ENCODE assay signal across 8 mouse cellular contexts in the genomic region with DNA sequence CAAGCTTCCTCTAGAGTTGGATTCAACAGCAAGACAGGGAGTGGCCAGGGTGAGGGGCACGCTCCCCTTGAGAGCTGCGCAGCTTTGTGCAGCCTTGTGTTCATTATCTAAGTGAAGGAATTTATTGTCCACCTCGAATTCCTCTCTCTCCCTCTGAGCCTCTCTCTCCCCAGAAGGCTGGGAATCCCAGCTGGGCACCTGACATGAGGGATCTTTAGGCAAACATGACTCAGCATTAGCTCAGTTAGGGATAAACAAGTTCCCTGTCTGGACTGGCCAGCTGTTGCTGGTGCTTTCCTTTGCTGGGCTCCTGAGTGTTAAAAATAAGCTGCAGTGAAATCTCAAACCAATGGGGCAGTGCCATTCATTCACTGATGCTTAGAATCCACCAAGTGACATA.
DNase-seq lines count a peak whose midpoint lies in the region; ATAC-seq and TF ChIP-seq lines count a peak whose summit lies in the region.

No protein-coding gene starts in this region.

- no peak for TF ChIP-seq POLR2A in thymus, adult 2 months (IDR thresholded peaks at IDR 0.05; ENCODE audit: control insufficient read depth, extremely low read depth, insufficient read depth, low read length, poor library complexity)

- H3K27me3 ChIP-seq in limb, embryonic 13.5 days = no peaks in the 10 kb centered on the region
- H3K27me3 ChIP-seq in thymus, adult 2 months (ENCODE audit: control insufficient read depth, insufficient read depth, low read length) = no peaks in the 10 kb centered on the region

- H3K4me3 ChIP-seq in limb, embryonic 13.5 days = no peak overlapping the region
- H3K4me3 ChIP-seq in thymus, adult 2 months (ENCODE audit: control insufficient read depth, insufficient read depth, low read length) = no peak overlapping the region

- no peaks in the 10 kb centered on the region for H3K9me3 ChIP-seq in limb, embryonic 13.5 days

- H3K27ac ChIP-seq in limb, embryonic 13.5 days = 0 out of 2 replicates have a peak overlapping the region, but pooled peaks have one; percentile 22
- H3K27ac ChIP-seq in thymus, adult 2 months (ENCODE audit: control insufficient read depth, insufficient read depth, low read length) = no peak overlapping the region

- H3K4me1 ChIP-seq in limb, embryonic 13.5 days = peaks cover 27% of the 10 kb centered on the region
- H3K4me1 ChIP-seq in thymus, adult 2 months (replicated peaks; ENCODE audit: control insufficient read depth, insufficient read depth, low read length) = no peaks in the 10 kb centered on the region

- H3K4me2 ChIP-seq in limb, embryonic 13.5 days (replicated peaks) = no peak overlapping the region

- no peak overlapping the region for H3K9ac ChIP-seq in limb, embryonic 13.5 days

- TF ChIP-seq CTCF in thymus, adult 2 months (IDR thresholded peaks at IDR 0.05; ENCODE audit: borderline replicate concordance, control insufficient read depth, extremely low read depth, insufficient read depth, low read length, poor library complexity) = no peak

- WGBS in limb, embryonic 13.5 days = 14% methylated on average over 3 of the region's 3 CpGs
- WGBS in thymus, adult 2 months = 81% methylated on average over 3 of the region's 3 CpGs

- no peaks in the 10 kb centered on the region for H3K36me3 ChIP-seq in limb, embryonic 13.5 days
- H3K36me3 ChIP-seq in thymus, adult 2 months (ENCODE audit: control insufficient read depth, insufficient read depth, low read length) = no peaks in the 10 kb centered on the region

- no peak for DNase-seq in frontal cortex, postnatal 25 days (ENCODE audit: low spot score in 2 of 2)
- peak; percentile 11 for DNase-seq in MN1 (ENCODE audit: low spot score)
- peak; percentile 59 for DNase-seq in gastrocnemius, postnatal 25 days
- DNase-seq in thymus, postnatal 10 days (ENCODE audit: low spot score in 2 of 2) = no peak
- no peak for DNase-seq in spleen, postnatal 10 days (ENCODE audit: low spot score in 2 of 2)
- no peak for DNase-seq in thymus, adult 2 months

- ATAC-seq in frontal cortex, adult (ENCODE audit: low TSS enrichment) = peak; percentile 36; the same call in 1 of the 2 replicates
- ATAC-seq in limb, embryonic 13.5 days (ENCODE audit: low FRiP score, low read depth) = peak; percentile 77

Comparison
In these comparisons a context has a peak if more than half of its experiments do, and no peak if none do; other contexts are left out.
1. DNase-seq: peak in MN1 (single experiment) and gastrocnemius, postnatal 25 days (single experiment); none in frontal cortex, postnatal 25 days (0 of 2), thymus, postnatal 10 days (0 of 2), spleen, postnatal 10 days (0 of 2) and thymus, adult 2 months (single experiment).